Mouse (Mus musculus): ENCODE data around the gene Arhgap31.

Gene Arhgap31

DNA sequence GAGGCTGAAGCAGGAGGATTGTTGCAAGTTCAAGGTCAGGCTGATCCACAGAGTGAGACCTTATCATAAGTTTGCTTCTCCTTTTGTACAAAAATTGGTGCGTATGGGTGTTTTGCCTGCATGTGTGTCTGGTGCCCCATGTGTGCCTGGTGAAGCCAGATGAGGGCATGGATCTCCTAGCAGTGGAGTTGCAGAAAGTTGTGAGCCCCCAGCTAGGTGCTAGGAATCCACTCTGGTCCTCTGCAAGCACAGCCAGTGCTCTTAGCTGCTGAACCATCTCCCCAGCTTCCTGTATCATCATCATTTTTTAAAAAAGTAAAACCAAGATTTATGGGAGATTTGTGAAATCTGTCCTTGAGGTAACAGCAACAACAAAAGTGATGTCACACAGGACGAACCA is 116.4 kb downstream of the Arhgap31 start:
- no peak for DNase-seq

DNA sequence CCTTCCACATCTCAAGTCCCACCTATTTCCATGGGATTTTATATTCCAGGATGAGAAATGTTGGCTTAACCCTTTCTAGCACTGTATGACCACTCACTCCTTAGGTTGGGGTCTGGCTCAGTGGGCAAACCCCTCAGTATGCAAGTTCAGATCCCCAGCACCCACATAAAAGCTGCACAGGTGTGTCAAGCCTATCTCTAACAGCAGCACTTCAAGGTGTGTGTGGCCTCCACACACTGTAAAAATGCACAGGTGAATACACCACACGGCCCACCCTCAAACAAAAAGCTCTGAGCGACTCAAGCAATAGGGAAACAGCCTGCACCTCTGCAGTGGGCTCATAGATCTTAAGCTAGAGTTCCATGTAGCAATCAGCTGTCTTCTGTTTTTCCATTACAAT is 117.0 kb downstream of the Arhgap31 start:
- no peak for DNase-seq

DNA sequence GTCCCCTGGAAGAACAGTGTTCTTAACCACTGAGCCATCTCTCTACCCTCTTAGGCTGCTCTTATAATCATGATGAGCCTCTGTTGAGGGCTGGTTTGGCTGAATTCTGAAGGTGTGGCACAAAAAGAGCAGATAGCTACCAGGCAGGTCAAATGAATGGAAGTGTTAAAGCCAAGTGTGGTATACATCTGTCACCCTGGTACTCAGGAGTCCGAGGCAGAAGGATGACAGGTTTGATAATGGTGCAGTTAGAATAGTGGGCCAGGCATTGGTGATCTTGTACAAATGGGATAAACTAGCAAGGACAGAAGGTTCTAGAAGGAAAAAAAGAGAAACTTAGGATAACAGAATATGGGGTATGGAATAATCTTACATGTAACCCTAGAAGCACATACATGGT is 118.6 kb downstream of the Arhgap31 start:
- DNase-seq = no peak

DNA sequence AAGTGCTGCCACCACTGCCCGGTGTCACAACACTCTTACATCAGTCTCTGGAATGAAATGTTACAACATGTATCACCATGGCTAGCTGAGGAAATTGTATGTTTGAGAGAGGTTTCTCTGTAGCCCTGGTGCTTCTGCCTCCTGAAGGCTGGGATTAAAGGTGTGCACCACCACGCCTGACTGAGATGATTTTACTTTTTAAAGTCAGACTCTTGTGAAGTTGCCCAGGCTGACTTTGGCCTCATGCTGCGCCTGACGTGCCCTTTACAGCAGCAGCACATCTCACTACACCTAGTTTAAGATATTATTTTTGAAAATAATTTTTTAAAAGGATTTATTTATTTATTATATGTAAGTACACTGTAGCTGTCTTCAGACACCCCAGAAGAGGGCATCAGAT is 120.1 kb downstream of the Arhgap31 start:
- DNase-seq = no peak

DNA sequence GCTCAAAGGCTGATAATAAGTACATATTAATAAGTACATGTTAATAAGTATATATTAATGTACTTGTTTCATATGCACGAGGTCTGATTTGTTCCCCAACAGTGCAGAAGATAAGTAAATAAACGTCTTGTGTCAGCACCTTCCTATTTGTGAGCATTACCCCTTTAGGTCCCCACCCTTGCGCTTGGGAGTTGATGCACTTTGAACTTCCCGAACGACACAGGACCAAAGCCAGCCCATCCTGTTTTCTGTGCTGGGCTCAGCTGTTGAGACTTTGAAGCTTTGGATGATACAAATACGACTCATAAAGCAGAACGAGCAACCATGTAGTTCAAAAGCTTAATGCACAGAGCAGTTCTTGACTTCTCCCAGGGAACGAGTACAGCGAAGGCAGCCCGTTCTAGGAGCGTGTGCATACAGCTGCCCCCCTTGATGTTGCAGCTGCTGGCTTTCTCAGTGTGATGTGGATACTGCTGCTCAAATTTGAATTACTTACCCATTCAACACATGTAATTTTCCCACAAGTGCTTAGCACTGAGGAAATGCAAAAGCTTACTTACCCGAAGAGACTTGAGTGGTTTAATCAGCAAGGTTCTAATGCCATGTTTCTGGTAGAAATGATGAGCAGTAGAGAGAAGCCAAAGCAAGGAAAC is 120.9 kb downstream of the Arhgap31 start:
- DNase-seq = peak; percentile 47 to 48

DNA sequence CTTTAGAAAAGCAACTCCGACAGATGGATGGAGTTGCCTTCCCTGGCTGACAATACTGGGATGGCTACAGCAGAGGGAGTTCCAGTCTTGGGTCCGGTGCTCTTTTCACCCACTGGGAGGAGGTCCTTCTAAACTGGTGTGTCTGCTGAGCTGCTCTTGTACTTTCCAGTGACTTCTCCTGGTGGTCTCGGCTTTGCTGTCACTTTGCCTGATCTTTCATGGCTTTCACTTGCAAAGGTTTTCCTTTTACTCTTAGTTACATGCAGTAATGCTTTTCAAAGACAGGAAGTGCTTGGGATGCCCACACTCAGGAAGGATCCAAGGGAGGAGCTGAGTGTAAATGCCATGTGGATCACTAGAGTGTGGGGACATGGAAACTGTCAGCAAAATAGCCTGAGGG is 121.6 kb downstream of the Arhgap31 start:
- peak in 1 of 2 experiments; percentile 11 for DNase-seq

DNA sequence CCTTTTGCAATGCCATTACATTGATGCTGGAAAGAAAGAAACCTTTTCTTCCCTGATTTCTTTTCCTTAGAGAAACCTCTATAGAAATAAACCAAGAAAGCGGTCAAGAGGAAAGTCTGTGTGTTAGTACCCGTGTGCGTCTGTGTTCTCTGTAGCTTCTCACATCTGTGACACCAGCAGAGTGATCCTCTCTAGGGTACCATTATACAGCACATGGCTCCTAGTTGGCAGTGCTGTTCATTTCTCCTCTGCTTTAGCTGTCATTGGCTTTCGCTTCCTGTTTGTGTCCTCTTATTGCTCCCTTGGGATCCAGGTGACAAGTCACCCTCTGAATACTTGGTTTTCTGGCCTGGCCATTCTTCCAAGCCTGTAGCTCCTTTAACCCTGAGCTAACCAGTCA is 125.5 kb downstream of the Arhgap31 start:
- DNase-seq = no peak

DNA sequence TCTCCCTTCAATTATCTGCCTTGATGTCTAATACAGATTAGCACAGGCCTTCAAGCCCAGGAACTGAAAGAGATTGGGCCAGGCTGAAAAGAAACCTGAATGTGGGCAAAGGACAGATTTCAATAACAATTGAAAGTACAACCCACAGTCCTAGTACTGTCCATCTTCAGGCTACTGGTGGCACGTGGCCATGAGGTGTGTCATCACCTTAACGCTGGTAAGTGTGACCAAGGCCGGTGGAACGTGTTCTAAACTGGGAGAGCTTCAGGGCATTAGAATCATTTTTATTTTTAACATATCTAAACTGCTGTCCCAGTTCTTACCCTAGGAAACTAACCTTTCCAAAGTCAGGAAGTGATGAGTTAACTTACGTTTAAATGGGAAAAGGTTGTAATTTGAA is 125.9 kb downstream of the Arhgap31 start:
- DNase-seq = no peak

DNA sequence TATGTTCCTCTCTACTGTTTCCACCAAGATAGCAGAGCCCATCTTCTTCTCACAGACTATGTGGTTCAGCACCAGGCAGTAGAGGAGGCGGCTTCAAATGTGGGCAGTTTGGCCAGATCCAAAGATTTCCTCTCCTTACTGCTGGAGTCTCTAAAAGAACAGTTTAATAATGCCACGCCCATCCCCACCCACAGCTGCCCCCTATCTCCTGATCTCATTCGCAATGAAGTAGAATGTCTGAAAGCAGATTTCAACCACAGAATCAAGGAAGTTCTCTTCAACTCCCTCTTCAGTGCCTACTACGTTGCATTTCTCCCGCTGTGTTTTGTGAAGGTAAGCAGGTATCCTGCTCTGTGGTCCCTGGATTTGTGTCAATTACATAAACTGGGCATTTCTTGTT is 127.9 kb downstream of the Arhgap31 start:
- no peak for DNase-seq

DNA sequence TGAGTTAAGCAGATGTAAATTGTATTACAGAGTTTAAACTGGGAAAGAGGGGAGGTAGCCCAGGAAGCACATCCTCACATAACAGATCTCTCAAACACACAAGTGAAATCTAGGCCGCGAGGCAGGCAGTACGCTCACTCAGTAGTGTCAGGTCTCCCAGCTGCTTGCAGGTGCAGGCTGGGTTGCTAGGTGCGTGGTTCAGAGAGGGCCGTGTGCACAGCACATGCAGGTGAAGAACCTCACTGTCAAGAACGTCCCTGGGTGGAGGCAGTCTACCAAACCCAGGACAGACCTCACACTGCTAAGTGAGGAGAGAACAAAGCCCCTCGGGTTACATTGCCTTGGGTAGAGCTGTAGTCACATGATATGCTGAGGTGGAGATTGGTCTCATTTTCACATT is 128.3 kb downstream of the Arhgap31 start:
- DNase-seq = no peak

DNA sequence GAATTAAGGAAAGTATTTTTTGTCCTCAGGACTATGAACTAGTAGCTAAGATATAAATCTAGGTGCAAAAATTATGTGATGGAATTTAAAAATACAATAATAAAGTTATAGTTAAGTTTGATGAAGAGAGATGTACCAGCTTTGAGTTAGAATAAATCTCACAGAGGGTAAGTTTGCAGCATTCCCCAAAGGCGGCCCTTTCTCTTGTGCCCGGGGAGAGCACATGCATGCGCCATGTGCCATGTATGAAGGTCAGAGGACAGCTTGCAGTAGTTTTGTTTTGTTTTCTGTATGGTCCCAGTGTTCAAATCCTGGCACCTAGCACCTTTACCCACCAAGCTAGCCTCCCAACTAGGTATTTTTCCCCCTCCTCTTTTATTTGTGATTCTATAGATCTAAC is 141.6 kb downstream of the Arhgap31 start:
- DNase-seq = no peak

DNA sequence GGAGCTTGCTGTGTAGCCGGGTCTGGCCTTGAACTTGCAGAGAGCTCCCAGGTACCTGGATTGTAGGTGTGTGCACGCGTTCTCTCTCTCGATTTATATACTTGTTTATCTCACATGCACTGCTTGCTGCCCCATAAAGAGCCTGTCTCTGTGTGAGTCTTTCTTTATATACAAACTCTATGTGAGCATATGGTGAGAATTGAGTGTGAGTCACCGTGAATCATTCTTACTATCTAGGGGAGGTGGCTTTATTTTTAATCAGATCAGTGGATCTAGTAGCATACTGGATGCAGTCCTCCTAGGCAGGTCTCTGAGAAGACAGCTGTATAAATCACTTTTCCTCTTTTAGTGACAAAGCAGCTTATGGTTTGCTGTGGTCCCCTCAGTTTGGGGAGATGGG is 144.9 kb downstream of the Arhgap31 start:
- DNase-seq = no peak

DNA sequence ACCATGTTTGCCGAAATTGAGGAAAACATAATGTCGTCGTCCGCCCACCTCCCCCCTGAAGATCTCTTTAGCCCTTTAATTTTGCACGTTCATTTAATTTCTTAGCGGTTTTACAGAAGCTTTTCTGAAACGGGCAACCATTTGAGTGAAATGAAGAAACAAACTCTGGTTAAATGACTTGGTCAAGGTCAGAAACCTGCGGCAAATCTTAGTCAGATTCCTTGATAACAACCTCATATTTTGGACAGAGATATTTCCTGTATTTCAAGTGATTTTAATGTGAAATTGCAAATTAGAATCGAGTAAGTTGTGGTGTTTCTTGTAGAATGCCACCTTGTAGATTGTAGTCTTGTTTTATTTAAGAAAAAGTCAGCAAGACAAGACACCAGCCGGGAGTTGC is 149.6 kb downstream of the Arhgap31 start:
- DNase-seq = no peak

DNA sequence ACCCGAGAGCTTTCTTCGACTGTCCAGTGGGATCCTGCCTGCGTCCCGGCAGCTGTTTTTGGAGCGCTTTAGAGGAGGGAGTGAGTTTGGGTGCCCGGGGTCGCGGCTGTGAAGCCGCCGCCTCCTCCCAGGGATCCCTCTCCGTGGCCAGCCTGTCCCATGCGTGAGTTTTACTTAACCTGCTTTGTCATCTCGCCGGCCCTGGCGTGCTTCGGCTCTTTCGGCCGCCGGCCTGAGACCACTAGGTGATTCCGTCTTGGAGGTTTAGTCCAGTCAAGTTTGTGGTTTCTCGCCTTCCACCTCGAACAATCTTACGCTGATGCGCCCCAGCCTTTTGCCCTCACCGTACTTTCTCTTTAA is 150.1 kb downstream of the Arhgap31 start:
- no peak for DNase-seq

DNA sequence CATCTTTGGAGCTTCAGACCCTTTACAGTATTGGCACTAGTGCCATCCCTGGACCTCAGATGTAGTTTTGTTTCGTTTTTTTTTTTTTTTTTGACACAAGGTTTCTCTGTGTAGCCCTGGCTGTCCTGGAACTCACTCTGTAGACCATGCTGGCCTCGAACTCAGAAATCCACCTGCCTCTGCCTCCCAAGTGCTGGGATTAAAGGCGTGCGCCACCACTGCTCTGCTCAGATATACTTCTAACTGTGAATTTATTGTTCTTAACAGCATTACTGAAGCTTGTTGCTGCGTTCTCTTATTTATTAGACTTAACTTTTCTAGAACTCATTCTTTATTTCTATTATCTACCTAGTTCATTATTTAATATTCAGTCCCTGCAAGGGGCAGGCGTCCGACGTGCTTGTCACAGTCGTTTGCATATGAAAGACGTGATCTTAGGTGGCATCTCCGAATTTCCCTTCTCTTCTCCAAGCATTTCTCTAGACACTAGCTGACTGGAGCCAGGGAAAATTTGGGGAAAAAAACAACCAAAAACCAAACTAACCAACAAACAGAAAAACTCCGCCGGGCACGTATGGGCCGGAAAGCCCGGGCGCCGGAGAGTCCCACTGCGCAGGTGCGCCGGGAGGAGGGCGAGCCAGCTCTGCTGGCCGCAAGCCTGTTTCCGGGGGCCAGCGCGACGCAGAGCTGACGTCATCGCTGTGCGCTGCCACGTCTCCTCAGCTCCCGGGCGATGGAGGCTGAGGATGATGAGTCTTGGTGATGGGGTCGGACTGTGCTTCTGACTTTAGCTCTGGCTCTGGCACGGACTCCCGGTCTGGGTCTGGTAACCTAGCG is 150.7 kb downstream of the Arhgap31 start:
- peak; percentile 95 to 98 for DNase-seq

DNA sequence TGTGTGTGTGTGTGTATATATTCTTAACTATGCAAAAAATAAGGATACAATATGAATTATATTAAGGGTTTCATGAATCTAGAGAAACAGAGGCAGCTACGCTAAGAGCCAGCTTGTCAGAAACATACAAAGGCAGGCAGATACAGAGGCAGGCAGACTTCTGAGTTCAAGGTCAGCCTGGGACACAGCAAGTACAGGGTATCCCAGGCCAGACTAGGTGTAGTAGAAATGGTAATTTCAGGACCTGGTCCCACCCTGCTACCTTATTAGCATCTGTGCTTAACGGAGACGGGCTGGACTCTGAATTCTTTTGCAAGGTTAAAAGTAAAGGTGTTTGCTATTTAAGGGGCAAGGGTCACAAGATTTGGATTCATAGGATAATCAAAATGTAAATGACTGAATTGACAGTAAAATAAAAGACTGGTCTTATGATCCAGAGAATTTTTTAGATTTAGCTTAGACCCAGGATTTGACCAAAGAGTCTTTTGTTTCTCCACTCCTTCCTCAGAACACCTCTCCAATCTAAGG is 154.8 kb downstream of the Arhgap31 start, which contains the start of gene Tmem39a:
Gene Tmem39a (plus strand): TSS at position 478 of the 528 bp plus-strand sequence.
- DNase-seq = no peak

DNA sequence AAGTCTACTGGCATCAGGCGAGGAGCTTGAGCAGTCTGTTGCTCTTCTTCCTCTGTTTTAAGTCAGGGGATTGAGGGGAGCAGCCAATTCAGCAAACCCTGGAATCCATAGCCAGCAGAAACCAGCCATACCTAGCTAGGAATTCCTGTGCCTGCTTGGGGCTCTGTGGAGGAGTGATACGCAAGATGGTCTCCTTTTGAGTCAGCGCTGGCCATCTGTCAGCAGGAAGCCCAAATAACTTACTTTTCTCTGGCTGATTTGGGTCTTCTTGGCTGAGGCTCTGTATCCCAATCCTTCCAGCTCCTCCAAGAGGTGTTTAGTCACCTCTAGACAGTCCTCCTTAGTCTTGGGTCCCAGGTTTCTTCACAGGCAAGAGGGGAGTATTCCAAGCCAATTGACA is 157.1 kb downstream of the Arhgap31 start:
- DNase-seq = no peak

DNA sequence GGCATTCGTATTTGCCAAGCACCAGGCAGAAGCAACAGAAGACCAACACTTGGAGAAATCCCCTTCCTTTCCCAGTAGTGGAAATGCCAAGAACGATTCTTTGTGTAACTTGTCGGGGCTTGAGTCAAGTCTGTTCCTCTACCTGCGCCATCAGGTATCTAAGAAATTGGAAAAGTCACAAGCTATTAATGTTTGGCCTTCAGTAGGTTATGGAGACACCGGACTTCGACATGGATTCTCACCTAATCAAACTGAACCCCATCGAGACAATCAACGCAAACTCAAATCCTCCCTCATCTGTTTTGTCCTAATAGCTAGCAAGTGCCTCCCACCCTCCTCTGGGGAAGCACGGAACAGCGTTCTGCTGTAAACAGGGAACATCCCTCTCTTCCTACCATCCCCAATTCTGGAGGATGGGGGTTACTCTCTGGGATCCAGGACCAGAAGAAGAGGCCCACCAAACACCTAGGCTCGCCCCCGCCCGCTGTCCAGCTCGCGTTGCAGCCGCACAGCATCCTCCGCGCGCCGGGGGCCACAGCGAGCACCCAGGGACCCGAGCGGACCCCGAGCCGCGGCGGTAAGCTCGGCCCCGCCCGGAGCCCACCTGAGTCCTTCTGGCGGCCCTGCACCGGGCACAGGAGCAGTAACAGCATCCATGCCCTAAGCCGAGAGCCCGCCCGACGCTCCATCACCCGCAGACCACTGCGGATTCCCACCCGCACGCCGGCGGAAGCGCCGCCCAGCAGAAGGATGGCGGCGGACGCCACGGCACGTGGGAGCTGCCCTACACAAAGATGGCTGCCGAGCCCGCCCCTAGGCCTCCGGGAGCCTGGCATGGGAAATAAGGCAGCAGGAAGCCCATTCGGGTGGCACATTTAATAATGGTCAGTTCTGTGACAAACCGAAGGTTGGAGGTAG is 163.3 kb downstream of the Arhgap31 start, which contains the start of gene Poglut1:
Gene Poglut1 (minus strand): TSS at position 780 of the 918 bp plus-strand sequence.
- DNase-seq = peak; percentile 76 to 88

Measured in kidney, postnatal 36 days (tissue).